Mouse (Mus musculus) intestine, embryonic 14.5 days (tissue): Measurements from ENCODE around the gene Cpa4. TPM values are rescaled to one million over a fixed set of nuclear protein-coding genes. Genes with fewer than 3 reads are reported as not detected.

Source experiments
- ATAC-seq: fragments of 200-750 bp; cut with Nextera tagmentation; replicated peaks from 2 replicates; pipeline ENCODE4 v1.8.0; 2017; ENCODE audit warnings: low read depth, moderate number of reproducible peaks, moderate TSS enrichment, moderate library complexity; ENCODE audit not compliant: low FRiP score, low TSS enrichment
- DNase-seq: peaks from one replicate; pipeline ENCODE4 v3.0.0-alpha.2; 2018; ENCODE audit warnings: low spot score
- H3K27ac ChIP-seq: fragments of 300-500 bp; sonication (generic); 2 replicates; pipeline ENCODE4 v1.5.1; 2014; ENCODE audit warnings: low read depth, mild to moderate bottlenecking, control low read depth
- H3K27me3 ChIP-seq: fragments of 300-500 bp; sonication (generic); replicated peaks from 2 replicates; pipeline ENCODE4 v1.6.1; 2014; ENCODE audit warnings: low read length, control low read depth; ENCODE audit not compliant: control insufficient read depth, insufficient read depth
- H3K36me3 ChIP-seq: fragments of 300-500 bp; sonication (generic); 2 replicates; pipeline ENCODE4 v1.6.1; 2014; ENCODE audit warnings: low read length, control low read depth; ENCODE audit not compliant: control insufficient read depth, insufficient read depth
- H3K4me1 ChIP-seq: fragments of 300-500 bp; sonication (generic); replicated peaks from 2 replicates; pipeline ENCODE4 v1.6.1; 2014; ENCODE audit warnings: low read length, control low read depth, mixed read lengths; ENCODE audit not compliant: control insufficient read depth, insufficient read depth
- H3K4me2 ChIP-seq: fragments of 300-500 bp; sonication (generic); 2 replicates; pipeline ENCODE4 v1.6.1; 2014; ENCODE audit warnings: low read length
- H3K4me3 ChIP-seq: fragments of 300-500 bp; sonication (generic); 2 replicates; pipeline ENCODE4 v1.5.1; 2014; ENCODE audit warnings: low read depth, low read length, control low read depth, mixed read lengths
- H3K9ac ChIP-seq: fragments of 300-500 bp; sonication (generic); 2 replicates; pipeline ENCODE4 v1.6.1; 2014; ENCODE audit warnings: mild to moderate bottlenecking, low read length
- H3K9me3 ChIP-seq: fragments of 300-500 bp; sonication (generic); 2 replicates; pipeline ENCODE4 v1.6.1; 2016; ENCODE audit warnings: low read length, control low read depth; ENCODE audit not compliant: control insufficient read depth
- WGBS: fragments of 180-500 bp; shearing (Covaris S2); extraction: QIAGEN DNeasy Blood & Tissue Kit; methylation state at CpG from one replicate; pipeline ENCODE4 v1.1.7; 2014; 5-methylcytosine and 5-hydroxymethylcytosine counted together
- polyA plus RNA-seq: library from polyadenylated mRNA; unstranded; fragments of >200 nt; fragmentation: Nextera tagmentation; extraction: Ambion mirVana; gene quantifications from 2 replicates; pipeline ENCODE4 v1.2.1, GENCODE M21; 2014

Cpa4 gene
- polyA plus RNA-seq, 1 experiment from 2014 or later: 0.93 TPM

GRCm38 (mm10) chr6:30541009-30541799, 27.0 kb upstream of the Cpa4 start, which contains the start of gene Cpa2:
Cpa2 (plus strand) TSS chr6:30541582.
- H3K9me3 ChIP-seq: no peaks in the 10 kb centered on the region
- H3K27ac ChIP-seq: peak within 1 kb of the TSS; percentile 27; the same call in 1 of the 2 replicates
- 48% methylated on average over 11 of the region's 11 CpGs for WGBS
- no peaks in the 10 kb centered on the region for H3K27me3 ChIP-seq
- no peak within 1 kb of the TSS for H3K4me3 ChIP-seq
- no peak within 1 kb of the TSS for H3K4me2 ChIP-seq
- peaks cover 35% of the 10 kb centered on the region for H3K4me1 ChIP-seq
- H3K36me3 ChIP-seq: no peaks in the 10 kb centered on the region
- DNase-seq: no peak
- ATAC-seq: no peak
- H3K9ac ChIP-seq: no peak within 1 kb of the TSS

- H3K4me1 ChIP-seq: peaks cover 43% of the 10 kb centered on the region
- H3K4me2 ChIP-seq: no peak overlapping the region
- H3K27ac ChIP-seq: no peak overlapping the region
- no peak overlapping the region for H3K9ac ChIP-seq
- no peak overlapping the region for H3K4me3 ChIP-seq
- ATAC-seq (no peak), DNase-seq (no peak)
- H3K9me3 ChIP-seq: no peaks in the 10 kb centered on the region
- 63% methylated on average over 6 of the region's 6 CpGs for WGBS
- H3K27me3 ChIP-seq: no peaks in the 10 kb centered on the region
- no peaks in the 10 kb centered on the region for H3K36me3 ChIP-seq
Observed at GRCm38 (mm10) chr6:30542277-30542676, 25.9 kb upstream of the Cpa4 start.

- ATAC-seq (no peak), DNase-seq (no peak)
- H3K4me2 ChIP-seq: no peak overlapping the region
- H3K36me3 ChIP-seq: no peaks in the 10 kb centered on the region
- H3K9ac ChIP-seq: no peak overlapping the region
- H3K4me3 ChIP-seq: no peak overlapping the region
- H3K27ac ChIP-seq: no peak overlapping the region; the same call in 1 of the 2 replicates
- 51% methylated on average over 12 of the region's 12 CpGs for WGBS
- H3K9me3 ChIP-seq: no peaks in the 10 kb centered on the region
- H3K27me3 ChIP-seq: no peaks in the 10 kb centered on the region
- peaks cover 42% of the 10 kb centered on the region for H3K4me1 ChIP-seq
Observed at GRCm38 (mm10) chr6:30543077-30543476, 25.1 kb upstream of the Cpa4 start.

GRCm38 (mm10) chr6:30543851-30544250, 24.3 kb upstream of the Cpa4 start:
- 28% methylated on average over 8 of the region's 8 CpGs for WGBS
- Histone ChIP-seq H3K4me3 (no peak overlapping the region), H3K4me2 (no peak overlapping the region), H3K36me3 (no peaks in the 10 kb centered on the region), H3K4me1 (peaks cover 34% of the 10 kb centered on the region), H3K9me3 (no peaks in the 10 kb centered on the region), H3K9ac (no peak overlapping the region), H3K27ac (no peak overlapping the region), H3K27me3 (no peaks in the 10 kb centered on the region)
- no peak for DNase-seq
- no peak for ATAC-seq

- no peaks in the 10 kb centered on the region for H3K27me3 ChIP-seq
- H3K27ac ChIP-seq: no peak overlapping the region
- H3K36me3 ChIP-seq: no peaks in the 10 kb centered on the region
- H3K9ac ChIP-seq: no peak overlapping the region
- DNase-seq (no peak), ATAC-seq (no peak)
- WGBS: 78% methylated on average over 7 of the region's 7 CpGs
- H3K4me2 ChIP-seq: no peak overlapping the region
- no peaks in the 10 kb centered on the region for H3K9me3 ChIP-seq
- no peak overlapping the region for H3K4me3 ChIP-seq
- H3K4me1 ChIP-seq: peaks cover 39% of the 10 kb centered on the region
Observed at GRCm38 (mm10) chr6:30545689-30546088, 22.5 kb upstream of the Cpa4 start.

- Histone ChIP-seq H3K27me3 (no peaks in the 10 kb centered on the region), H3K4me3 (peak overlapping the region; percentile 14), H3K27ac (peak overlapping the region; percentile 87), H3K36me3 (no peaks in the 10 kb centered on the region), H3K9me3 (no peaks in the 10 kb centered on the region), H3K4me1 (peaks cover 35% of the 10 kb centered on the region), H3K9ac (peak overlapping the region; percentile 32), H3K4me2 (peak overlapping the region; percentile 54)
- WGBS: 16% methylated on average over 17 of the region's 17 CpGs
- ATAC-seq (peak; percentile 48; the same call in 1 of the 2 replicates), DNase-seq (peak; percentile 76)
Observed at GRCm38 (mm10) chr6:30546571-30547273, 21.4 kb upstream of the Cpa4 start.

GRCm38 (mm10) chr6:30547274-30547645, 20.9 kb upstream of the Cpa4 start:
- peaks cover 40% of the 10 kb centered on the region for H3K4me1 ChIP-seq
- H3K27me3 ChIP-seq: no peaks in the 10 kb centered on the region
- WGBS: under 1% methylated on average over 17 of the region's 17 CpGs
- H3K4me3 ChIP-seq: peak overlapping the region; percentile 14
- no peaks in the 10 kb centered on the region for H3K36me3 ChIP-seq
- DNase-seq: peak; percentile 64
- H3K9ac ChIP-seq: peak overlapping the region; percentile 32
- H3K9me3 ChIP-seq: no peaks in the 10 kb centered on the region
- peak overlapping the region; percentile 54 for H3K4me2 ChIP-seq
- ATAC-seq: 0 out of 2 replicates have a peak, but pooled peaks have one; percentile 52
- H3K27ac ChIP-seq: peak overlapping the region; percentile 87

GRCm38 (mm10) chr6:30547656-30548306, 20.4 kb upstream of the Cpa4 start:
- 0 out of 2 replicates have a peak overlapping the region, but pooled peaks have one; percentile 54 for H3K4me2 ChIP-seq
- no peaks in the 10 kb centered on the region for H3K9me3 ChIP-seq
- H3K4me3 ChIP-seq: no peak overlapping the region
- 46% methylated on average over 9 of the region's 9 CpGs for WGBS
- H3K4me1 ChIP-seq: peaks cover 43% of the 10 kb centered on the region
- peak overlapping the region; percentile 62 for H3K27ac ChIP-seq
- ATAC-seq (no peak), DNase-seq (no peak)
- H3K27me3 ChIP-seq: no peaks in the 10 kb centered on the region
- no peaks in the 10 kb centered on the region for H3K36me3 ChIP-seq
- no peak overlapping the region for H3K9ac ChIP-seq
